In the genomic region with DNA sequence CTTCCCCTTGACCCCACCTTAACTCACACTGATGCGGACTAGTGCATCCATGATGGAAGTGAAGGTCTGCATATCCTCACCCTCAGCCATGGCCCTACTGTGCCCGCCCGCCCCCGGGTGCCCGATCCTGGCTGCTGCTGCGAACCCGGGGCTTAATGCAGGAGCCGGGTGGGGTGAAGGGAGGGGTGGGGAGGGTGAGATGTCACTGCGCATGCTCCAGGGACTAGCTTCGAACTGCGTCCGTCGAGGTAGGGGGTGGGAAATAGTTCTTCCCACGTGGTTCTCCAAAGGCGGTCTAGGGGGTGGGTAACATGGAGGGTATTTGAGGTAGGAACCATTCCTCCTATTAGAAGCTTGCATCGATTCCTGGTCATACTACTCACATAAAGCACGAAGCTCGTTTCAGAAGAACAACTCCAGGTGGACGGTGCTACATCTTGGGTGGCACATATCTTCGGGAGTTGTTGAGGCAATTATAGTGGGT, we compare ENCODE assay signal across 8 mouse cellular contexts. TPM values are rescaled to one million over a fixed set of nuclear protein-coding genes. Genes with fewer than 3 reads are reported as not detected.
DNase-seq lines count a peak whose midpoint lies in the region; ATAC-seq and TF ChIP-seq lines count a peak whose summit lies in the region.

A gene (plus strand): TSS at position 279 of the 484 bp plus-strand sequence.

- WGBS in intestine, embryonic 14.5 days = 3% methylated on average over 20 of the region's 20 CpGs
- 7% methylated on average over 20 of the region's 20 CpGs for whole genome bisulfite sequencing in liver, embryonic 14.5 days (ENCODE audit: insufficient replicate concordance)

- peak within 1 kb of the TSS; percentile 71 for H3K9ac ChIP-seq in intestine, embryonic 14.5 days (ENCODE audit: low read length)
- peak within 1 kb of the TSS; percentile 73 for H3K9ac ChIP-seq in liver, embryonic 14.5 days (replicated peaks)

- peak within 1 kb of the TSS; percentile 89 for H3K4me2 ChIP-seq in intestine, embryonic 14.5 days (ENCODE audit: low read length)
- peak within 1 kb of the TSS; percentile 90 for H3K4me2 ChIP-seq in liver, embryonic 14.5 days (ENCODE audit: low read depth)

- H3K27me3 ChIP-seq in intestine, embryonic 14.5 days (replicated peaks; ENCODE audit: control insufficient read depth, insufficient read depth, low read length) = no peaks in the 10 kb centered on the region
- peaks cover 20% of the 10 kb centered on the region for H3K27me3 ChIP-seq in liver, embryonic 14.5 days (ENCODE audit: control insufficient read depth, insufficient read depth, low read length)

- peaks cover 9% of the 10 kb centered on the region for H3K36me3 ChIP-seq in intestine, embryonic 14.5 days (ENCODE audit: control insufficient read depth, insufficient read depth, low read length)
- H3K36me3 ChIP-seq in liver, embryonic 14.5 days (replicated peaks; ENCODE audit: control insufficient read depth, insufficient read depth, low read depth) = no peaks in the 10 kb centered on the region

- no peaks in the 10 kb centered on the region for H3K9me3 ChIP-seq in intestine, embryonic 14.5 days (ENCODE audit: control insufficient read depth, low read length)
- H3K9me3 ChIP-seq in liver, embryonic 14.5 days (ENCODE audit: control insufficient read depth, low read length) = no peaks in the 10 kb centered on the region

- DNase-seq in NIH3T3 (ENCODE audit: low read depth) = peak; percentile 86
- DNase-seq in embryo, embryonic 9.5 days (ENCODE audit: extremely low spot score) = peak; percentile 61
- no peak for DNase-seq in gastrocnemius, postnatal 4 days (ENCODE audit: low spot score in 2 of 2)
- DNase-seq in intestine, embryonic 14.5 days (ENCODE audit: low spot score) = no peak
- DNase-seq in liver, embryonic 14.5 days (ENCODE audit: low read depth in 3 of 3, low spot score in 3 of 3) = no peak
- DNase-seq in right cerebral cortex, postnatal 10 days (ENCODE audit: low spot score in 2 of 2) = peak; percentile 91 to 92
- no peak for DNase-seq in urinary bladder, postnatal 14 days (ENCODE audit: low spot score)

- TF ChIP-seq EP300 in liver, embryonic 14.5 days (IDR thresholded peaks at IDR 0.05; ENCODE audit: low read depth) = no peak

- TF ChIP-seq CTCF in liver, embryonic 14.5 days (IDR thresholded peaks at IDR 0.05; ENCODE audit: low read depth) = no peak

- H3K4me3 ChIP-seq in intestine, embryonic 14.5 days (ENCODE audit: low read depth, low read length) = peak within 1 kb of the TSS; percentile 65
- peak within 1 kb of the TSS; percentile 74 to 75 for H3K4me3 ChIP-seq in liver, embryonic 14.5 days (ENCODE audit: insufficient read depth in 1 of 2, low read depth in 2 of 2, low read length in 2 of 2)

- peak within 1 kb of the TSS; percentile 52 for H3K27ac ChIP-seq in intestine, embryonic 14.5 days (ENCODE audit: low read depth)
- H3K27ac ChIP-seq in liver, embryonic 14.5 days = no peak within 1 kb of the TSS

- ATAC-seq in CD4-positive, CD25-positive, alpha-beta regulatory T cell, adult 4 months = peak; percentile 3
- ATAC-seq in intestine, embryonic 14.5 days (replicated peaks; ENCODE audit: low FRiP score, low TSS enrichment, low read depth) = peak; percentile 28
- ATAC-seq in liver, embryonic 14.5 days (ENCODE audit: insufficient read depth) = no peak

- peaks cover 23% of the 10 kb centered on the region for H3K4me1 ChIP-seq in intestine, embryonic 14.5 days (replicated peaks; ENCODE audit: control insufficient read depth, insufficient read depth, low read length)
- peaks cover 5 to 9% of the 10 kb centered on the region in 2 experiments for H3K4me1 ChIP-seq in liver, embryonic 14.5 days (replicated peaks; ENCODE audit: control insufficient read depth in 2 of 2, insufficient read depth in 2 of 2, low read length in 1 of 2)

RNA-seq across cellular contexts. Expression of the gene that starts here (rescaled TPM):
- polyA plus RNA-seq in CD4-positive, CD25-positive, alpha-beta regulatory T cell, adult 4 months (2017; shearing (Covaris generic)) = 100 to 1,000 TPM; 258 to 319 TPM
- total RNA-seq in gastrocnemius, postnatal 4 days (2021) = 100 to 1,000 TPM in 1 of 2 experiments, 10 to 100 TPM in 1; 99.9 to 117 TPM
- polyA plus RNA-seq in intestine, embryonic 14.5 days (2014; fragmentation: Nextera tagmentation; extraction: Ambion mirVana) = 331 and 346 TPM in 2 replicates
- polyA plus RNA-seq in liver, embryonic 14.5 days (2012; rRNA removed) = 26.3 and 26.4 TPM in 2 replicates
- 117 and 138 TPM in 2 replicates for polyA plus RNA-seq in liver, embryonic 14.5 days (2014; fragmentation: Nextera tagmentation; extraction: Ambion mirVana)

Comparison
In these comparisons a context has a peak if more than half of its experiments do, and no peak if none do; other contexts are left out.
1. DNase-seq: peak in NIH3T3 (single experiment), embryo, embryonic 9.5 days (single experiment) and right cerebral cortex, postnatal 10 days (2 of 2); none in gastrocnemius, postnatal 4 days (0 of 2), intestine, embryonic 14.5 days (single experiment), liver, embryonic 14.5 days (0 of 3) and urinary bladder, postnatal 14 days (single experiment).